Mouse (Mus musculus) frontal cortex, adult (tissue): ENCODE data around the gene Coa6.
A peak's percentile ranks its signal among the peaks of the same experiment; 100 is the strongest.

Experiments
- ATAC-seq: cut with Nextera tagmentation; 2 replicates; pipeline ENCODE4 v1.9.2; 2017; ENCODE audit warnings: mild to moderate bottlenecking, moderate library complexity, mixed read lengths; ENCODE audit not compliant: low TSS enrichment

Coa6 gene

DNA sequence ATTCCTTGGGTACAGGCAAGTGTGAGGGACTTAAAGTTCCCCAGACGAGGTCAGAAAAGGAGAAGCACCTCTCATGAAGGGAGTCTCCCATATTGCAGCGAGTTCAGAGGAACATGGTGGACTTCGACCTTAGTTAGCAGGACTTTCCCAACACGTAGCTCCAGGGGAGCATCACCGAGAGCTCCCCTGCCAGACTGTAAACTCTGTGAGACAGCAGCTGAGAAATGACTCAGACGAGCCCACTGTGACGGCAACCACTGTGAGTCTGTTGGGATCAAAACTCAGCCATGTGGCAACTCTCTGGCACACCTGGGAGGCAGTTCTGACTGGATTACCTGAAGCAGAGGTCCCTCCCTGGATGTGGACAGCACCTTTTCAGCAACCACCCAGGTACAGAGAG is 41.8 kb downstream of the Coa6 start:
- no peak for ATAC-seq

DNA sequence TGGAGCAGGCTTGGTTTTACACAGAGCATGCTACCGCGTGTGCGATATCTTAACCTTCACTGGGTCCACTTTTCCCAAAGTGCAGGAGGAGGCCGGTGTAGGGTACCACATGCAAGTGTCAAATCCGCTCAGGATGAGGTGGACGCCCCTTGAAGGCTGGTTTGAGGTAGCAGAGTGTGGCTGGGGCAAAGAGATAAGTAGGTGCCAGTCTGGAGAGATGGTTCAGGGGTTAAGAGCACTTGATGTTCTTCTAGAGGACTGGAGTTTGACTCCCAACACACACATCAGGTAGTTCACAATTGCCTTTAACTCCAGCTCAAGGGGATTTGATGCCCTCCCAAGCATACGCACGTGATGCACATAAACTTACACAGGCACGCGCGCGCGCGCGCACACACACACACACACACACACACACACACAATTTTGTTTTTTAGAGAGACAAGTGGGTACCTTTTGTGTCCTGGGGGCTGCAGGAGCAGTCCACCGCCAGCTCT is 51.5 kb downstream of the Coa6 start:
- 0 out of 2 replicates have a peak, but pooled peaks have one; percentile 2 for ATAC-seq

DNA sequence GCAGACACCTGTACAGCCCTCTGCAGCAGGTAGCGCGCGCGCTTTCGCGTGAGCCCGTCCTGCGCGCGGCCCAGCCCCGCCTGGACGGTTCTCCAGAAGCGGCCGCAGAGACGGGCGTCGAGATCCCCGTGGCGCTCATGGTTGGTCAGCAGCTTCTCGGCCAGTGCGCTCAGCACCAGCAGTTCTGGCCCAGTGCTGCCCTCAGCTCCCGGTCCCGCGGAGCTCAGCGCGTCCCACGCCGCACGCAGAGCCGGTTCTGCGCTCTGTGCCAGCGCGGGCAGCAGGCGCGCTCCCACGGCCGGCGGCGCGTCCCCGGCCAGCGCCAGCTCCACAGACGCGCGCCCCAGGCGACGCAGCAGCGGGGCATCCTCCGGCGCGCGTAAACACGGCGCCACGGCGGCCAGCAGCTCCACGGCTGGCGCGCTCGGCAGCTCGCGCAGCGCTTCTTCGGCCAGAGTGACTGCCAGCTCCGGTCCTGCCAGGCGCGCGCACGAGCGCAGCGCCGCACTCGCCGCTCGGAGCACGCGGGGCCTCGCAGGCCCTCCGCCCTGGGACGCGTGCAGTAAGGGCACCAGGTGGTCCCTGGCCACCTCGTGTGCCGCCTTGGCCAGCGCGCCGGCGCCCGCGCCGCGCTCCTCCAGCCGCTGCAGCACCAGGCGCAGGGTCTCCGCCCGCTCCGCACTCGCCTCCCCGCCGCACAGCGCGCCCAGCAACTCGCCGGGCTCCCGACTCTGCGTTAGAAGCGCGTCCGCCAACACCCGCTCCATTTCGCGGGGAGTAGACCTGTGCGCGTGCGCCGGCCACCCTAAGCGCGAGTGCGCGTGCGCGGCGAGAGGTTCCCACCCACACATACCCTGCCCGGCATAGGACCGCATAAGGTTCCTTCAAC is 52.2 kb downstream of the Coa6 start, which contains the start of gene Tarbp1:
Gene Tarbp1, minus strand, starts transcription at position 767 of the 889 bp plus-strand sequence.
- ATAC-seq = peak; percentile 90
